Mouse (Mus musculus): Measurements from ENCODE around the gene Cmtm4. TPM values are rescaled to one million over a fixed set of nuclear protein-coding genes. Genes with fewer than 3 reads are reported as not detected.
A peak's percentile ranks its signal among the peaks of the same experiment; 100 is the strongest.

The Cmtm4 gene
- polyA plus RNA-seq, 1 experiment from 2014 or later = 3.6 TPM

- Histone ChIP-seq H3K9ac (replicated peaks; ENCODE audit: low read length) (no peak overlapping the region), H3K4me1 (ENCODE audit: control insufficient read depth, insufficient read depth, low read length) (peaks cover 7% of the 10 kb centered on the region), H3K4me3 (replicated peaks; ENCODE audit: low read depth, low read length) (no peak overlapping the region), H3K4me2 (ENCODE audit: low read length) (no peak overlapping the region), H3K36me3 (ENCODE audit: control insufficient read depth, insufficient read depth, low read length) (peaks cover 96% of the 10 kb centered on the region), H3K27ac (replicated peaks; ENCODE audit: low read depth, low read length) (no peak overlapping the region), H3K9me3 (ENCODE audit: control insufficient read depth, low read length) (no peaks in the 10 kb centered on the region), H3K27me3 (ENCODE audit: control insufficient read depth, insufficient read depth, low read length) (no peaks in the 10 kb centered on the region)
- ATAC-seq (ENCODE audit: low FRiP score, low TSS enrichment) (peak; percentile 94), DNase-seq (peak; percentile 93)
- 41% methylated on average over 12 of the region's 12 CpGs for WGBS
These were observed 40.4 kb upstream of the Cmtm4 start for GRCm38 (mm10) chr8:104436038-104436437.

GRCm38 (mm10) chr8:104434826-104435354 lies 39.3 kb upstream of the Cmtm4 start:
- Histone ChIP-seq H3K27ac (replicated peaks; ENCODE audit: low read depth, low read length) (no peak overlapping the region), H3K9me3 (ENCODE audit: control insufficient read depth, low read length) (no peaks in the 10 kb centered on the region), H3K27me3 (ENCODE audit: control insufficient read depth, insufficient read depth, low read length) (no peaks in the 10 kb centered on the region), H3K4me1 (ENCODE audit: control insufficient read depth, insufficient read depth, low read length) (no peaks in the 10 kb centered on the region), H3K36me3 (ENCODE audit: control insufficient read depth, insufficient read depth, low read length) (peaks cover 96% of the 10 kb centered on the region), H3K4me2 (ENCODE audit: low read length) (no peak overlapping the region), H3K9ac (replicated peaks; ENCODE audit: low read length) (no peak overlapping the region), H3K4me3 (replicated peaks; ENCODE audit: low read depth, low read length) (no peak overlapping the region)
- 86% methylated on average over 18 of the region's 18 CpGs for WGBS
- peak; percentile 18 for DNase-seq
- no peak for ATAC-seq (ENCODE audit: low FRiP score, low TSS enrichment)

GRCm38 (mm10) chr8:104434275-104434674 lies 38.7 kb upstream of the Cmtm4 start:
- Histone ChIP-seq H3K4me3 (replicated peaks; ENCODE audit: low read depth, low read length) (no peak overlapping the region), H3K9ac (replicated peaks; ENCODE audit: low read length) (no peak overlapping the region), H3K36me3 (ENCODE audit: control insufficient read depth, insufficient read depth, low read length) (peaks cover 96% of the 10 kb centered on the region), H3K4me2 (ENCODE audit: low read length) (no peak overlapping the region), H3K4me1 (ENCODE audit: control insufficient read depth, insufficient read depth, low read length) (no peaks in the 10 kb centered on the region), H3K27ac (replicated peaks; ENCODE audit: low read depth, low read length) (no peak overlapping the region), H3K9me3 (ENCODE audit: control insufficient read depth, low read length) (no peaks in the 10 kb centered on the region), H3K27me3 (ENCODE audit: control insufficient read depth, insufficient read depth, low read length) (no peaks in the 10 kb centered on the region)
- ATAC-seq (ENCODE audit: low FRiP score, low TSS enrichment) (no peak), DNase-seq (no peak)
- 87% methylated on average over 4 of the region's 4 CpGs for WGBS

- no peaks in the 10 kb centered on the region for H3K9me3 ChIP-seq (ENCODE audit: control insufficient read depth, low read length)
- no peak overlapping the region for H3K27ac ChIP-seq (replicated peaks; ENCODE audit: low read depth, low read length)
- H3K36me3 ChIP-seq (ENCODE audit: control insufficient read depth, insufficient read depth, low read length) = peaks cover 96% of the 10 kb centered on the region
- ATAC-seq (ENCODE audit: low FRiP score, low TSS enrichment) (no peak), DNase-seq (no peak)
- no peaks in the 10 kb centered on the region for H3K27me3 ChIP-seq (ENCODE audit: control insufficient read depth, insufficient read depth, low read length)
- H3K4me1 ChIP-seq (ENCODE audit: control insufficient read depth, insufficient read depth, low read length) = no peaks in the 10 kb centered on the region
- H3K9ac ChIP-seq (replicated peaks; ENCODE audit: low read length) = no peak overlapping the region
- no peak overlapping the region for H3K4me2 ChIP-seq (ENCODE audit: low read length)
- H3K4me3 ChIP-seq (replicated peaks; ENCODE audit: low read depth, low read length) = no peak overlapping the region
- WGBS = 95% methylated on average over 5 of the region's 5 CpGs
These were observed 37.7 kb upstream of the Cmtm4 start for GRCm38 (mm10) chr8:104433191-104433842.

- no peak for DNase-seq
- H3K4me1 ChIP-seq (ENCODE audit: control insufficient read depth, insufficient read depth, low read length) = no peaks in the 10 kb centered on the region
- no peak overlapping the region for H3K4me3 ChIP-seq (replicated peaks; ENCODE audit: low read depth, low read length)
- no peaks in the 10 kb centered on the region for H3K9me3 ChIP-seq (ENCODE audit: control insufficient read depth, low read length)
- no peak overlapping the region for H3K9ac ChIP-seq (replicated peaks; ENCODE audit: low read length)
- ATAC-seq (ENCODE audit: low FRiP score, low TSS enrichment) = no peak
- no peak overlapping the region for H3K4me2 ChIP-seq (ENCODE audit: low read length)
- no peaks in the 10 kb centered on the region for H3K27me3 ChIP-seq (ENCODE audit: control insufficient read depth, insufficient read depth, low read length)
- H3K27ac ChIP-seq (replicated peaks; ENCODE audit: low read depth, low read length) = no peak overlapping the region
- peaks cover 99% of the 10 kb centered on the region for H3K36me3 ChIP-seq (ENCODE audit: control insufficient read depth, insufficient read depth, low read length)
- WGBS = 93% methylated on average over 6 of the region's 6 CpGs
These were observed 37.0 kb upstream of the Cmtm4 start for GRCm38 (mm10) chr8:104432656-104433055.

GRCm38 (mm10) chr8:104430230-104430629 lies 34.6 kb upstream of the Cmtm4 start:
- WGBS = 89% methylated on average over 7 of the region's 7 CpGs
- no peaks in the 10 kb centered on the region for H3K4me1 ChIP-seq (ENCODE audit: control insufficient read depth, insufficient read depth, low read length)

GRCm38 (mm10) chr8:104427703-104428102 lies 32.1 kb upstream of the Cmtm4 start:
- H3K27ac ChIP-seq (replicated peaks; ENCODE audit: low read depth, low read length) = no peak overlapping the region
- H3K4me1 ChIP-seq (ENCODE audit: control insufficient read depth, insufficient read depth, low read length) = no peaks in the 10 kb centered on the region
- H3K36me3 ChIP-seq (ENCODE audit: control insufficient read depth, insufficient read depth, low read length) = peaks cover 100% of the 10 kb centered on the region
- no peaks in the 10 kb centered on the region for H3K27me3 ChIP-seq (ENCODE audit: control insufficient read depth, insufficient read depth, low read length)
- ATAC-seq (ENCODE audit: low FRiP score, low TSS enrichment) (no peak), DNase-seq (no peak)
- H3K4me3 ChIP-seq (replicated peaks; ENCODE audit: low read depth, low read length) = no peak overlapping the region
- H3K4me2 ChIP-seq (ENCODE audit: low read length) = no peak overlapping the region
- no peak overlapping the region for H3K9ac ChIP-seq (replicated peaks; ENCODE audit: low read length)
- WGBS = 96% methylated on average over 13 of the region's 13 CpGs
- no peaks in the 10 kb centered on the region for H3K9me3 ChIP-seq (ENCODE audit: control insufficient read depth, low read length)

More at GRCm38 (mm10) chr8:104430230-104430629, 34.6 kb upstream of the Cmtm4 start:
- Histone ChIP-seq H3K27me3 (ENCODE audit: control insufficient read depth, insufficient read depth, low read length) (no peaks in the 10 kb centered on the region), H3K9me3 (ENCODE audit: control insufficient read depth, low read length) (no peaks in the 10 kb centered on the region), H3K4me2 (ENCODE audit: low read length) (no peak overlapping the region), H3K9ac (replicated peaks; ENCODE audit: low read length) (no peak overlapping the region), H3K36me3 (ENCODE audit: control insufficient read depth, insufficient read depth, low read length) (peaks cover 99% of the 10 kb centered on the region), H3K4me3 (replicated peaks; ENCODE audit: low read depth, low read length) (no peak overlapping the region), H3K27ac (replicated peaks; ENCODE audit: low read depth, low read length) (no peak overlapping the region)
- ATAC-seq (ENCODE audit: low FRiP score, low TSS enrichment) (no peak), DNase-seq (no peak)

- no peak overlapping the region for H3K4me3 ChIP-seq (replicated peaks; ENCODE audit: low read depth, low read length)
- no peak overlapping the region for H3K4me2 ChIP-seq (ENCODE audit: low read length)
- WGBS = 89% methylated on average over 6 of the region's 6 CpGs
These were observed 26.7 kb upstream of the Cmtm4 start for GRCm38 (mm10) chr8:104422313-104422712.

GRCm38 (mm10) chr8:104416022-104416421 lies 20.4 kb upstream of the Cmtm4 start:
- DNase-seq (no peak), ATAC-seq (ENCODE audit: low FRiP score, low TSS enrichment) (no peak)
- Histone ChIP-seq H3K4me3 (replicated peaks; ENCODE audit: low read depth, low read length) (no peak overlapping the region), H3K9me3 (ENCODE audit: control insufficient read depth, low read length) (no peaks in the 10 kb centered on the region), H3K4me2 (ENCODE audit: low read length) (no peak overlapping the region), H3K9ac (replicated peaks; ENCODE audit: low read length) (no peak overlapping the region), H3K36me3 (ENCODE audit: control insufficient read depth, insufficient read depth, low read length) (peaks cover 43% of the 10 kb centered on the region), H3K27ac (replicated peaks; ENCODE audit: low read depth, low read length) (0 out of 2 replicates have a peak overlapping the region, but pooled peaks have one; percentile 20), H3K4me1 (ENCODE audit: control insufficient read depth, insufficient read depth, low read length) (no peaks in the 10 kb centered on the region), H3K27me3 (ENCODE audit: control insufficient read depth, insufficient read depth, low read length) (no peaks in the 10 kb centered on the region)
- 88% methylated on average over 6 of the region's 6 CpGs for WGBS

More at GRCm38 (mm10) chr8:104422313-104422712, 26.7 kb upstream of the Cmtm4 start:
- Histone ChIP-seq H3K9ac (replicated peaks; ENCODE audit: low read length) (no peak overlapping the region), H3K9me3 (ENCODE audit: control insufficient read depth, low read length) (no peaks in the 10 kb centered on the region), H3K4me1 (ENCODE audit: control insufficient read depth, insufficient read depth, low read length) (no peaks in the 10 kb centered on the region), H3K36me3 (ENCODE audit: control insufficient read depth, insufficient read depth, low read length) (peaks cover 98% of the 10 kb centered on the region), H3K27ac (replicated peaks; ENCODE audit: low read depth, low read length) (no peak overlapping the region), H3K27me3 (ENCODE audit: control insufficient read depth, insufficient read depth, low read length) (no peaks in the 10 kb centered on the region)
- DNase-seq = no peak
- ATAC-seq (ENCODE audit: low FRiP score, low TSS enrichment) = no peak
